Mouse (Mus musculus) liver, embryonic 14.5 days (tissue): ENCODE results near the gene Gnpat.

Source experiments
- CTCF ChIP-seq: IDR thresholded peaks from 2 replicates; pipeline ENCODE4 v1.5.1; 2016; ENCODE audit warnings: antibody characterized with exemption, low read depth, control low read depth
- EP300 ChIP-seq: IDR thresholded peaks from 2 replicates; pipeline ENCODE4 v1.6.1; 2016; ENCODE audit warnings: antibody characterized with exemption, low read depth

- TF ChIP-seq CTCF = no peak
- TF ChIP-seq EP300 = no peak
These were observed 42.6 kb downstream of the Gnpat start for GRCm38 (mm10) chr8:124905482-124905881.
